Mouse (Mus musculus): Measurements from ENCODE around the gene Osbpl8. TPM values are rescaled to one million over a fixed set of nuclear protein-coding genes. Genes with fewer than 3 reads are reported as not detected.
"Not testable (repeated sequence)": the region's sequence is repeated elsewhere in the genome, so short reads cannot be mapped to it uniquely, and the experiment has no call there.

The Osbpl8 gene
- polyA plus RNA-seq, 1 experiment from 2014 or later = 12.5 TPM

- H3K9me3 ChIP-seq (ENCODE audit: control insufficient read depth, low read length) = no peaks in the 10 kb centered on the region
- no peaks in the 10 kb centered on the region for H3K27me3 ChIP-seq (replicated peaks; ENCODE audit: control insufficient read depth, insufficient read depth, low read length)
- H3K4me1 ChIP-seq (ENCODE audit: control insufficient read depth, insufficient read depth, low read depth, low read length) = no peaks in the 10 kb centered on the region
- WGBS = 91% methylated on average over 10 of the region's 10 CpGs
- H3K4me2 ChIP-seq (ENCODE audit: low read length) = no peak overlapping the region
- no peak for ATAC-seq
- no peak overlapping the region for H3K27ac ChIP-seq (ENCODE audit: low read depth, low read length)
- H3K9ac ChIP-seq (ENCODE audit: low read depth, low read length) = no peak overlapping the region
- no peak overlapping the region for H3K4me3 ChIP-seq (ENCODE audit: low read length)
- no peaks in the 10 kb centered on the region for H3K36me3 ChIP-seq (ENCODE audit: control insufficient read depth, insufficient read depth, low read length)
These were observed 37.2 kb upstream of the Osbpl8 start for GRCm38 (mm10) chr10:111127388-111127787.

GRCm38 (mm10) chr10:111128493-111128892, 36.1 kb upstream of the Osbpl8 start:
- no peaks in the 10 kb centered on the region for H3K4me1 ChIP-seq (ENCODE audit: control insufficient read depth, insufficient read depth, low read depth, low read length)
- no peak overlapping the region for H3K4me3 ChIP-seq (ENCODE audit: low read length)
- H3K36me3 ChIP-seq (ENCODE audit: control insufficient read depth, insufficient read depth, low read length) = no peaks in the 10 kb centered on the region
- H3K27ac ChIP-seq (ENCODE audit: low read depth, low read length) = no peak overlapping the region
- no peak overlapping the region for H3K4me2 ChIP-seq (ENCODE audit: low read length)
- no peaks in the 10 kb centered on the region for H3K9me3 ChIP-seq (ENCODE audit: control insufficient read depth, low read length)
- no peak for ATAC-seq
- no peak overlapping the region for H3K9ac ChIP-seq (ENCODE audit: low read depth, low read length)
- no peaks in the 10 kb centered on the region for H3K27me3 ChIP-seq (replicated peaks; ENCODE audit: control insufficient read depth, insufficient read depth, low read length)
- 78% methylated on average over 3 of the region's 3 CpGs for WGBS

DNA sequence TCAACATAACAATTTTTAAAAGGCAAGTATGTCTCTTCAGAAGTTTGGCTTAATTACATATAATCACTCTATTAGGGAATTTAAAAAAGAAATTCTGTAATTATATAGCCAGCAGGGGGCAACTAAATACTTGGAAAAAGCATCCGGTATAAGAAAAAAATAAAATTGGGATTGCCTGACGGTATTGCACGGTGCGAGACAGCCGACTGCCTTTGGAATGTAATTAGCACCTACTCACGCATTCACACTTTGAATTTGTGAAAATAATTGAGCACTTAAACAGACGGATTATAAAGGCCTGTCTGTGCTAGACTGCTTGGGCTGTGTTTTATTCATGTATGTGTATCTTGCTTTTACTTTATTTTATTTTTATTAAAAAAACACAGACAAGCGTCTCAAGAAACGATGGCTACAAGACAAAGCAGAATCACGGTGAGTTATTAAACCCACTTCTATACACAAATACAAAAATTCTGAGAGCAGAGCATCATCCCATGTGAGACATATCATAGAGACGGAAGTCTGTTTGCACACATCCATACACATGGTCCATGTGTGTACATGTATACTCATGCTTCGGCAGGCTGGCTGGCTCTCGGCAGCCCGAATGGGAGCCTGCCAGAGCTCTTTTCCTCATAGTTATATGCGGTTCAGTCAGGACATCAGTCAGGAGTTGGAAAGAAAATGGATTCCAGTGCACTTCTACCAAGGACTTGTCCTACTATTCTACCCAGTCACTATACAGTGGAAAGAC, 34.5 kb upstream of the Osbpl8 start:
- no peaks in the 10 kb centered on the region for H3K4me1 ChIP-seq (ENCODE audit: control insufficient read depth, insufficient read depth, low read depth, low read length)
- ATAC-seq = no peak
- H3K36me3 ChIP-seq (ENCODE audit: control insufficient read depth, insufficient read depth, low read length) = no peaks in the 10 kb centered on the region
- H3K9me3 ChIP-seq (ENCODE audit: control insufficient read depth, low read length) = no peaks in the 10 kb centered on the region
- no peak overlapping the region for H3K4me3 ChIP-seq (ENCODE audit: low read length)
- no peak overlapping the region for H3K4me2 ChIP-seq (ENCODE audit: low read length)
- H3K27ac ChIP-seq (ENCODE audit: low read depth, low read length) = no peak overlapping the region
- no peak overlapping the region for H3K9ac ChIP-seq (ENCODE audit: low read depth, low read length)
- WGBS = 69% methylated on average over 15 of the region's 15 CpGs
- H3K27me3 ChIP-seq (replicated peaks; ENCODE audit: control insufficient read depth, insufficient read depth, low read length) = no peaks in the 10 kb centered on the region

- Histone ChIP-seq H3K27me3 (replicated peaks; ENCODE audit: control insufficient read depth, insufficient read depth, low read length) (no peaks in the 10 kb centered on the region), H3K27ac (ENCODE audit: low read depth, low read length) (no peak overlapping the region), H3K9ac (ENCODE audit: low read depth, low read length) (no peak overlapping the region), H3K4me3 (ENCODE audit: low read length) (no peak overlapping the region), H3K36me3 (ENCODE audit: control insufficient read depth, insufficient read depth, low read length) (no peaks in the 10 kb centered on the region), H3K4me2 (ENCODE audit: low read length) (no peak overlapping the region), H3K4me1 (ENCODE audit: control insufficient read depth, insufficient read depth, low read depth, low read length) (no peaks in the 10 kb centered on the region), H3K9me3 (ENCODE audit: control insufficient read depth, low read length) (no peaks in the 10 kb centered on the region)
- 53% methylated on average over 3 of the region's 3 CpGs for WGBS
- ATAC-seq = no peak
These were observed 33.7 kb upstream of the Osbpl8 start for GRCm38 (mm10) chr10:111130872-111131271.

- Histone ChIP-seq H3K27me3 (replicated peaks; ENCODE audit: control insufficient read depth, insufficient read depth, low read length) (no peaks in the 10 kb centered on the region), H3K9me3 (ENCODE audit: control insufficient read depth, low read length) (no peaks in the 10 kb centered on the region), H3K4me1 (ENCODE audit: control insufficient read depth, insufficient read depth, low read depth, low read length) (no peaks in the 10 kb centered on the region), H3K4me3 (ENCODE audit: low read length) (no peak overlapping the region), H3K9ac (ENCODE audit: low read depth, low read length) (no peak overlapping the region), H3K4me2 (ENCODE audit: low read length) (no peak overlapping the region), H3K36me3 (ENCODE audit: control insufficient read depth, insufficient read depth, low read length) (no peaks in the 10 kb centered on the region), H3K27ac (ENCODE audit: low read depth, low read length) (no peak overlapping the region)
- no peak for ATAC-seq
- 95% methylated on average over 5 of the region's 5 CpGs for WGBS
These were observed 31.3 kb upstream of the Osbpl8 start for GRCm38 (mm10) chr10:111133271-111133670.

- no peak for ATAC-seq
- Histone ChIP-seq H3K27me3 (replicated peaks; ENCODE audit: control insufficient read depth, insufficient read depth, low read length) (no peaks in the 10 kb centered on the region), H3K4me1 (ENCODE audit: control insufficient read depth, insufficient read depth, low read depth, low read length) (no peaks in the 10 kb centered on the region), H3K9me3 (ENCODE audit: control insufficient read depth, low read length) (no peaks in the 10 kb centered on the region), H3K27ac (ENCODE audit: low read depth, low read length) (no peak overlapping the region), H3K9ac (ENCODE audit: low read depth, low read length) (no peak overlapping the region), H3K36me3 (ENCODE audit: control insufficient read depth, insufficient read depth, low read length) (no peaks in the 10 kb centered on the region), H3K4me3 (ENCODE audit: low read length) (no peak overlapping the region), H3K4me2 (ENCODE audit: low read length) (no peak overlapping the region)
- 80% methylated on average over 8 of the region's 8 CpGs for WGBS
These were observed 30.6 kb upstream of the Osbpl8 start for GRCm38 (mm10) chr10:111133936-111134335.

DNA sequence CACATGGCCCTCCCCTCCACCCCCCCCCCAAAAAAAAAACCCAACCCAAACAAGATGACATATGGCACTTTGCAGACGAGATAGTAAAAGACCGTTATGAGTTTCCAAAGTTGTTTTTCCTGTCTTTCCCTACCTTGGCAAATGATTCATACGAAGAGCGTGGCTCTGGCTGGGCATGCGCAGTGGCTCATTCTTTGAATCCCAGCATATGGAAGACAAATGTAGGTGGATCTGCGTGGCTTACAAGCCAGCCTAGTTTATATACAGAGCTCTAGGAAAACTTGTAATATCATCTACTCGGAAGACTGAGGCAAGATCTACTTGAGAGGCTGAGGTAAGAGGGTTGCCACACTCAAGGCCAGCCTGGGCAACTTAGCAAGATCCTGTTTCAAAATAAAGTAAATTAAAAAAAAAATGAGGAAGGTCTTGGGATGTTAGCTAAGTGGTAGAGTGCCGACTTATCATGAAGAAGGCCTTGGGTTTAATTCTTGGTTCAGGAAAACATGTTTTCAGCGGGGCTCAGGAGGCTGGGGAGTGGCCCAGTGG, 30.1 kb upstream of the Osbpl8 start:
- no peaks in the 10 kb centered on the region for H3K9me3 ChIP-seq (ENCODE audit: control insufficient read depth, low read length)
- H3K4me1 ChIP-seq (ENCODE audit: control insufficient read depth, insufficient read depth, low read depth, low read length) = no peaks in the 10 kb centered on the region
- no peak overlapping the region for H3K4me3 ChIP-seq (ENCODE audit: low read length)
- no peaks in the 10 kb centered on the region for H3K36me3 ChIP-seq (ENCODE audit: control insufficient read depth, insufficient read depth, low read length)
- no peak overlapping the region for H3K9ac ChIP-seq (ENCODE audit: low read depth, low read length)
- no peak overlapping the region for H3K4me2 ChIP-seq (ENCODE audit: low read length)
- ATAC-seq = no peak
- H3K27me3 ChIP-seq (replicated peaks; ENCODE audit: control insufficient read depth, insufficient read depth, low read length) = no peaks in the 10 kb centered on the region
- WGBS = 88% methylated on average over 9 of the region's 9 CpGs
- no peak overlapping the region for H3K27ac ChIP-seq (ENCODE audit: low read depth, low read length)

- not testable (repeated sequence) for H3K27ac ChIP-seq (ENCODE audit: low read depth, low read length); H3K36me3 ChIP-seq (ENCODE audit: control insufficient read depth, insufficient read depth, low read length); H3K27me3 ChIP-seq (replicated peaks; ENCODE audit: control insufficient read depth, insufficient read depth, low read length); H3K9ac ChIP-seq (ENCODE audit: low read depth, low read length); ATAC-seq; H3K4me3 ChIP-seq (ENCODE audit: low read length); H3K9me3 ChIP-seq (ENCODE audit: control insufficient read depth, low read length); H3K4me1 ChIP-seq (ENCODE audit: control insufficient read depth, insufficient read depth, low read depth, low read length); H3K4me2 ChIP-seq (ENCODE audit: low read length)
- 80% methylated on average over 5 of the region's 5 CpGs for WGBS
These were observed 28.2 kb upstream of the Osbpl8 start for GRCm38 (mm10) chr10:111136306-111136705.

DNA sequence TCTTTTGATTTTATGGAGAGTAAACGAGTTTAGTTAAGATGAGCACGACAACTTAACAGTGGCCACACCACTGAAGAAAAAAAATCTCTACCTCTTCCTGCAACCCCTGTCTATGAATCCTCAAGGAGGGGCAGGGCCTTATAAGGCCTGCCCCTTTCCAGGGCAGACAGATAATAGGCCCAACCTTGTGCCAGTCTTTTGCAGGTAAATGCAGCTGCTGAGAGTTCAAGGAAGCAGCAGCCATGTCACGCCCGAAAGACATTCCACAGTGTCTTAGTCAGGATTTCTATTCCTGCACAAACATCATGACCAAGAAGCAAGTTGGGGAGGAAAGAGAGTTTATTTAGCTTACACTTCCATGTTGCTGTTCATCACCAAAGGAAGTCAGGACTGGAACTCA, 26.6 kb upstream of the Osbpl8 start:
- H3K4me1 ChIP-seq (ENCODE audit: control insufficient read depth, insufficient read depth, low read depth, low read length) = no peaks in the 10 kb centered on the region
- 84% methylated on average over 4 of the region's 4 CpGs for WGBS
- H3K9ac ChIP-seq (ENCODE audit: low read depth, low read length) = no peak overlapping the region
- no peak for ATAC-seq
- no peak overlapping the region for H3K4me3 ChIP-seq (ENCODE audit: low read length)
- H3K27ac ChIP-seq (ENCODE audit: low read depth, low read length) = no peak overlapping the region
- H3K36me3 ChIP-seq (ENCODE audit: control insufficient read depth, insufficient read depth, low read length) = no peaks in the 10 kb centered on the region
- no peaks in the 10 kb centered on the region for H3K9me3 ChIP-seq (ENCODE audit: control insufficient read depth, low read length)
- H3K27me3 ChIP-seq (replicated peaks; ENCODE audit: control insufficient read depth, insufficient read depth, low read length) = no peaks in the 10 kb centered on the region
- no peak overlapping the region for H3K4me2 ChIP-seq (ENCODE audit: low read length)
